Mouse (Mus musculus) CD4-positive helper T cell, adult 2 months (primary cell): Measurements from ENCODE around the gene Nrarp.

Source experiments
- DNase-seq: peaks from one replicate; pipeline ENCODE4 v3.0.0-alpha.2; 2012; ENCODE audit warnings: low read depth, missing footprints, low spot score

Nrarp gene

DNA sequence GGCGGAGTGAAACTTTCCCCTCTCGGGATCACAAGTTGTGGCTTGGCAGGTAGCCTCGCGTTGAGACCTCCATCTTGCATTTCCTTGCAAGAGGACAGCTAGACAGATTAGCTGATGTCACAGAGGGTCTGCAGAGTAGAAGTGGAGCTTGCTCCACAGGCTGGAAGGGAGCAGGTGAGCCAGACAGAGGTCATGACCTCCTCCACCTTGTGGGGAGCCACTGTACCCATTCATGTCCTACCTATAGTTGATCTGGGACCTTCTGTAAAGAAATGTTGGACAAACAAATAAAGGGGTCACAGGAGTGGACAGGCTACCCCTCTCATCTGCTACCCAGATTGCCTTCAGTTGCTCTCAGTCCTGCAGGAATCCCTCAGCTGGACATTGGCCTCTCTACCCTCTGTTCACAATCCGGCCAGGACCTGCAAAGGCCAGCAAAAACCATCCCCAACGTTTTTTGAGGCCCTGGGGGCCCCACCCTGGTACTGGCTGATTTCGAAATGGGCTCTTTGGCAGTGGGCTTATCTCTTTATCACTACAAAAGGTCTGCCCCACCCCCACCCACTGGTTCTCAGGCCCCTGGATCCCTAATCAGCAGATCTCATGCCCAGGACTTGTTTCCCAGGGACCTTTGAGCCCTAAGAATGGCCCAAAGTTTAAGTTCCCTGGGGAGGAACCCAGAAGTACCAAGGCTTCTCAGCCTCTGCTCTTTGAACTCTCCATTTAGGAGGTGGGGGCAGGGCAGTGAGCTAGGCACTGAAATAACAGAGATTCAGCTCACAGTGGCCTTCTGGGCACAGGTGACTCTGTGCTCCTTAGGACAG, 5.5 kb upstream of the Nrarp start:
- no peak for DNase-seq

DNA sequence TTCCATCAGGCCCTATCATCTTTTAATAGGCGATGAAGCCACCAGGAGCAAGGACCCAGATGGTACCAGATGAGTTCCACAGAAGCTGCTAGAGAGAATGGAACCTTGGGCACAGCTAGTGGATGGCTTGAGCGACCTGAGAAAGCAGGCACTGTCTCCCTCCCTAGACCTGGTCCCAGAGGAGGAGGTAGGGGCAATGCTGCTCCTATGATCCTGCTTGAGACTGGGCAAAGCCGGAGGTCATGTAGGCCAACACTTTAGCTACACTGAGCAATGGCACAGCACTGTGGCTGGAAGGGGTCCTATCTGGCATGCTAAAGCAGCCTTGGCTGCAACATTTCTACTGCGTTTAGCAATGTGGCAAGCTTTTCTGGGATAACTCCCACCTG, 4.9 kb upstream of the Nrarp start:
- no peak for DNase-seq

DNA sequence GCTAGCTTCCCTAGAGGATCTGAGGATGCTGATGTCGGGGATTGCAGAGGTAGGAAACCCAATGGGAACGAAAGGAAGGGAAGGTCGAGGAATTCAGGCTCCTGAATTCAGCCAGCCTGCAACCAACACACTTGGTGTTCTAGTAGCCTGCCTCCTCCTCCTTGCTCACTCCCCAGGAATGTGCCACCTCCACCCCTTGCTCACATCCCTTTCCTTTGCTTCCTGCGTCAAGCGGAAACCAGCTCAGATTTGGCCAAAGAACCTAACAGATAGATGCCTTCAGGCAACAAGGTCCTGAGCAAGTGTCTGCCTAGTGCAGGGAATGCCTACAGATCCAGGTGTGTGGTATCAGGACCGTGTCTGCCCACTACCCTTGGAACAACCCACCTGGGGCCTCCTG, 4.0 kb upstream of the Nrarp start:
- DNase-seq = no peak

DNA sequence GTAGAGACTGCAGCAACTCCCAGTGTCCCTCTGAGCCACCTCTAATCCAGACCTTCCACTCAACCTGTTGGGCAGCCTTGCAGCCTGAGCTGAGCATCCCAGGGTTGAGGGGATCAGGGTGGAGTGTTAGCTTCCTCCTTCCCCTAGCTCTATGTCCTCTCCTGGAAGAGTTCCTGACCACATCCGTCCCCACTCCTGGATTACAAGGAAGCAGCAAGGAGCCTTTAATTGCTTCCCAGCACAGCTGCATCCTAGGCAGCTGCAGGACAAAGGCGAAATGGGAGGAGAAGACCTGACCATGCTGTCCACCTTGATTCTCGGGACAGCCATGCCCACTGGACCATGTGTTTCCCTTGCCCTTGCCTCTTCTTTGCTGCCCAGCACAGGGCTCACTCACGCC, 3.5 kb upstream of the Nrarp start:
- DNase-seq = no peak

DNA sequence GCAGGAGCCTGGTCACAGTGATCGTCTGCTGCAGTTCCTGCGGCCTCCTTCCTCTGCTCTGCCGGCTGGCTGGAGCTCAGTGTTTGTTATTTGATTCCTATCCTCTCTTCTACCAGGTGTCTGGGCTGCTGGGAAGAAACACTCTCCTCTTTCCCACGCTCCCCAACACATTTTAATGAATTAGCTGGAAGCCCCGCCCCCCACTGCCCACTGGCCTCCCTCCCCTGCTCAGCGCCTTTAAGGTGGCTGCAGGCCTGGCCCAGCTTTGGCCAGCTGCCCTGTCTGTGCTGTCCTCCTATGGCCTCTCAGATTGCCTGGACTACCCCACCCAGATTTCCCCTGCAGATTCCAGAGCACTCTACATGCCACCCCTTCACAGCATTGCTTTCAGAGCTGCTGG, 2.9 kb upstream of the Nrarp start:
- no peak for DNase-seq

DNA sequence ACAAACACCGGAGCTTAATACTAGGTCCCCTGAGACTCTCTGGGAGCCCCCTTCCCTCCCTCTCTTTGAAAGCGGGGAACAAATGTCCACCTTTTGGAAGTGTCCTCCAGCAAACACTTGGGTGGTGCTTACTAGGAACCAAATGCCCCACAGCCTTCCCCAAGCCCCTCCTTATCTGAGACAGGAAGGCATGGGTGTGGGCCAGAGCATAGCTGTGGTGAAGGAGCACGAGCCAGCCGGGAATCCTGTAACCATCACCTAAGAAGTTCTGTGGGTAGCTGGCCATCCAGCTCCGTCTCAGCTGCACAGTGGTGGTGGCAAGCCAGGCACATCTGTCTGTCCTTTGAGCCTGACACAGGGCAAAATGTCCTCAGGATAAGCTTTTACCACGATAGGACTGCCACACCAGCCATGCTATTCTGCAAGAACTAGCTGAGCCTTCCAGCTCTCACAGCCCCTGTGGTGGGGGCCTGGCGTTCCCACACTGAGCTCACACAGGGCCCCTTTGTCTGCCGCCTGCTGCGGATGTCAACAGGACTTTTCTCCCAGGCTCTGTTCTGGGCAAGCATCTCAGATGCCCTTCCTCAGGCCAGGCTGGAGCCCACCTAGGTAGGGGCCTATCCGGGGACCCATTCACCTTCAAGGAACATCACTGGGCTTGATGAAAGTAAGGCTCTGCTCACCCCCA, 2.1 kb upstream of the Nrarp start:
- DNase-seq = no peak

DNA sequence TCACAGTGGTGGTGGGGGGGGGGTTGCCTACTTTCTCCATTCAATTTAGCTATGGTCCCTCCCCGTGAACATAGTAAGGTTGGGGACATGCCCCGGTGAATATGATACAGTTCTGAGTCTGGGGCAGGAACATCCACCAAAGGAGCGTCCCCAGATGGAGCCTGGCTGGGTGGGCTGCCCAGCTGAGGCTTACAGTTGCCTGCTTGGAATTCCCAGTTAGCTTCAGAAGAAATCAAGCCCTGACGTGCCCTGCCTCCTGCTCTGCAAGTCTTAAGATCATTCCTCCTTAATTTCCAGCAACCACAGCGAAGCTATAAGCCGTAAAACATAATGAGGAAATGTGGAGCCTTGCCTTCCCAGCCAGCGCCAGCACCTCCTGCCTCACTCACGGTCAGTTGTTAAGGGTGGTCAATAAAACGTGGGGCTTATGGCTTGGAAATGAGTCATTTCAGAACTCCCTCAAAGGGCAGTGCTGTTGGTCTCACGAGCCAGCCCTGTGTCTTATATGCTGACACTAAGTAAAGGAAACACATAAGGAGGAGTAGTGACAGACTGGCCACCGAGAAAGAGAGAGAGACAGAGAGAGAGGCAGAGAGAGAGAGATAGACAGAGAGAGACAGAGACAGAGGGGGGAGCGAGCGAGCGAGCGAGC, 866 bp upstream of the Nrarp start:
- no peak for DNase-seq

DNA sequence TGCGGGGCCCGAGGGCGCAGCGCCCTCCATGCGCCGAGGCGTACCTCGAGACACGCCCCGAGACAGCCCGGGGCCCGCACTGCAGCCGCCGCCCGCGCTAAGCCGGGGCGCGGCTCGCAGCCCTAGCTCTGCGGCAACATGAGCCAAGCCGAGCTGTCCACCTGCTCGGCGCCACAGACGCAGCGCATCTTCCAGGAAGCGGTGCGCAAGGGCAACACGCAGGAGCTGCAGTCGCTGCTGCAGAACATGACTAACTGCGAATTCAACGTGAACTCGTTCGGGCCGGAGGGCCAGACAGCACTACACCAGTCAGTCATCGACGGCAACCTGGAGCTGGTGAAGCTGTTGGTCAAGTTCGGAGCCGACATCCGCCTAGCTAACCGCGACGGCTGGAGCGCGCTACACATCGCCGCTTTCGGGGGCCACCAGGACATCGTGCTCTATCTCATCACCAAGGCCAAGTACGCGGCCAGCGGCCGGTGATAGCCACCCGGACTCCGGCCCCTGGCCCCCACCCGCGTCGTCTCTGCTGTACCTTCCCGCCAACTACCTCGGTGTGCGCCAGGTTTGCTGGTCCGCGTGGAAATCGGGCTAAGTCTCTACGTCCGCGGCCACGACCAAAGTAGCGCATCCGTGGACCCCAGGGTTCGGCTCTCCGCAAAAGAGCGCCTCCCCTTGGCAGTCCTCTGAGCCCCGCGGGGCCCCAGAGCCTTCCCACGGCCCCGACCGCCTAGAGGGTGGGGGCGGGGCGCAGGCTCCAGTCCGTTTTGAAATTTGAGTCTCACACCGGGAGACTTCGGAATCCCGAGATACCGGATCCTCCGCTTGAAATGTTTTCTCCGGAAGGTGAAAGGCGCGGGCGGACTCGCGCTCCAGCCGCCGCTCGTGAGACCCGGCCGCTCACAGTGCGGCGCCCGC, 674 bp downstream of the Nrarp start:
- peak; percentile 81 for DNase-seq

DNA sequence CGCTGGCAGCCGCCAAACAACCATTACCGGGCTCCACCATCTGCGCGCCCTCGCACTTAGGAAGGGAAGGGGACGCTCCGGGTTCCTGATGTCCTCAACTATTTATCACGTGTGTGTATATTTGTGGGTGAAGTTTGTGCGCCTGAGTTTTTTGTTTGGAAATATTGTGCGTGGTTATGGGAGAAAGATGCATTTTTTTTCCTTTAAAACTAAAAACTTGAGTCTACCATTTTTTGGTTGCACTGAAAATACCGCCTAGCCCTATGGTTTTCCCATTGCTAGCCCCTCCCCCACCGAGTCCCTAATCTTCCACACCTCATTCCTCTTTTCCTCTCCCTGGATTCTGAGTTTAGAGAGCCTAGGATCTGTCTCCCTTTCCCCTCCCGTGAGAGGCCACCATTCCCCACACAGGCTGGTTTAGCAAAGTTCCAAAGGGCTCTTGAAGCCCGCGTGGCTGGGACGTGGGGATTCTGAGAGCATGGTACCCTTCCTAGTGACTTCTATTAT, 1.4 kb downstream of the Nrarp start:
- DNase-seq = no peak

DNA sequence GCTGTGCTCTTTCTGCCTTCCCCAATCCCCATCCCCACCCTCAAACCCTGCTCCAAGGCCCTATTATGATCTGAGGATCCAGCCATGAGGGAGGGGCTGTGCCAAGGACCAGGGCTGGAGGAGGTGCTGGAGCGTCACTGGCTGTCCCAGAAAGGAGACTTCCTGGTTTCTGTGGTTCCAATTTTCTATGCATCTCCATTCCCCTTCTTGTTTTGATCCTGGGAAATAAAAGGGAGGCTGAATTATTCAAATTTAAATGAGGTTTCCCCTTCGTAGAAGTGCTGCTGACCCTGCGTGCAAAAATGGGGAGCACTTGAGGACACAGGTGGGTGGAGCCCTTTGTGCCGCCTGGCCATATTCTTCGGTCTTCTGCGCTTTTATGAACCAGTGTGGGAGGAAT, 2.1 kb downstream of the Nrarp start:
- DNase-seq = no peak

DNA sequence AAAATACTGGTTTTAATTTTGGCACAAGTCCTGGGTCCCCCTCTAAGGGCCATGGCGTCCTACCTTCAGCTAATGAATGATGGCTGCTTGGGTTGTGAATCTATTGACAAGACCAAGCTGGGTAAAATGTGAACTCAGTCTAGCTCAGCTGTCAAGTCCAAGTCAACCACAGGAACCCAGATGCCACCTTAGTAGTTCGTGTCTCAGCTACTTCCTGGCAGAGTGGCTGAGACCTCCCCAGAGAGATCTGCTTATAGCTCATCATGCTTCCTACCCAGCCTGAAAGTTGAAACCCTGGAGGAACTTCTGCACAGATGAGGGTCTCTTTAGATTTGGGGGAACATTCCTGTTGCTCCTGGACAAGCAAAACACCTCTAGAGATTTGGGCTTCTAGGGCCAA, 2.8 kb downstream of the Nrarp start:
- DNase-seq = peak; percentile 27

DNA sequence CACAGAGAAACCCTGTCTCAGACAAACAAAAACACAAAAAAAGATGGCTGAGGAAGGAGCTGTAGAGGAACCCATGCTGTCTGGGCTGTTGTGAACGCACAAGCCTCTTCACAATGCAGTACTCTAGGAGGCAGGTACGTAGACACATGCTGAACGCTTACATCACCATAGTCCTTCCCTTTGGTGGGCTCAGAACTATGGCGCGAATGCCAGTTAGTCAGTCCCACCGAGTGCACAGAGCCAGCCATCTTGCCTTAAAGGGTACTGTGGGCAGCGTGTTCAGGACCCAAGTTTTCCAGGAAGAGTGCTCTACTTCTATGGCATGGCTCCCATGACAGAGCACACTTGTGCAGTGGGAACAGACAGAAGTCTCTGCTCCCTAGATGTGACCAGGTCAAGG, 3.9 kb downstream of the Nrarp start:
- DNase-seq = no peak

DNA sequence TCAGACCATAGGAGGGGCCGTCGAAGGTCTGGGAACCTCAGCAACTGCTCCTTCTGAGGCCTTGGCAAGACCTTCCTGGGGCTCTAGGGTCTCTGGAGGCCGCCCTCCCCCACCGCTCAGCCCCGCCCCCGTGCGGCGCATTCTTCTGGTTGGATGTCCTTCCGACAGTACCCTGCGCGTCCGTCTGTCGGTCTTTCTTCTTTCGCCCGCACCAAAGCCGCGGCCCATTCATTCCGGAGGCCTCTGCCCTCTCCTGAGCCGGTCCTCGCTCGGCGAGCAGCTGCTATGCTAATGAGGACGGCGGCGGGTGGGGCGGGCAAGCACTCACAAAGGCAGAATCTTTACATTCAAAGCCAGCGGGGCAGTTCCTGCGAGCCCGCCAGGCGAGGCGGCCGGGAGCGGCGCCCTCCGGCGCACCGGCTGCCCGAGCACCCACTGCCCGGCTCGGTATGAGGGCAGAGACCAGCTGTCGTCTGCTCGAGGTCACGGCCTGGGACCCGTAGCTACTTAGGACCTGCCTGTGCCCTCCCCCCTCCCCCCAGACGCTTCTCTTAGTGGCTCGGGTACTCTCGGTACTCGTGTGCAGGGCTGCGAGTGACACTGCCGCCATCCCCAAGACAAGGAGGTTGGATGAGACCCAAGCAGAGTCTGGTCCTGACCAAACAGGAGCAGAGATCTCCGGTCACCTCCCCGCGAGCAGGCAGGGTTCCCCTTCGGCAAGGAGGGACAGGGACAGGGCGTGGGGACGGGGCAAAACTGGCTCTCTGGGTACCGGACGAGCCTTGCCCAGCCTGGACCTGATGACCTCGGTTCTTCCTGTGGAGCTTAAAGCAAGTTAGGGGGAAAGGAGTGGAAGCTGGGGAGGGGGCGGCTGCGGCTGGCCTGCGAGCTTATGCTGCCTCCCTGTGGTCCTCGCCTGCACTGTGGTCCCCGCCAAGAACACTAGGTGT, 5.3 kb downstream of the Nrarp start:
- DNase-seq = peak; percentile 68

DNA sequence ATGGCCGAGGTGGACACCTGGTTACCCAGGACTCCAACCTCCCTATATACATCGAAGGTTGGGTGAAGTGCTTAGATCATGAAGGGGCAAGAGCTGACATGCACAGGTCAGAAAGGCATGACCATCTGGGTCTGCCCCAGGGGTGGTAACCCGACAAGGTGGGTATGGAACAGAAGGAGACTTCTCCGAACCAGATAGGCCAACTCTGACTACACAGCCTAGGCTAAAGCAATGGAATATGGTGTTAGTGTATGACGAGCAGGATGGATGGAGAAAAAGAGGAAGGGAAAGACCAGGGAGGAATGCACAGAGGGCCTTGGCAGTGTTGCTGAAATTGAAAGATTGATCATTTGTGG, 6.0 kb downstream of the Nrarp start:
- no peak for DNase-seq

DNA sequence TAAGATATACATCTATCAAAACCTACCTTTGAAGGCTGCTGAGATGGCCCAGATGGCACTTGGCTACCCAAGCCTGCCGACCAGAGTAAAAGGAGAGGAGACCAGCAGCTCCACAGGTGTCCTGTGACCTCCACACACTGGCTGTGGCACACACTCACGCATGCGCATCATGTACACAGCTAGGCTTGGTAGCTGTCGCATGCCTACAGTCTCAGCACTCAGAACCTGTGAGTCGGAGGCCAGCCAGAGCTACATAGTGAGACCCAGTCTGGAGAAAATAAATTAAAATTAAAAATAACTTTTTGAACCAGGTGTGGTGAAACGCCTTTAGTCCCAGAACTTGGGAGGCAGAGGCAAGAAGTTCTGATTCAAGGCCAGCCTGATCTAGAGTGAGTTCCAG, 7.3 kb downstream of the Nrarp start:
- no peak for DNase-seq

DNA sequence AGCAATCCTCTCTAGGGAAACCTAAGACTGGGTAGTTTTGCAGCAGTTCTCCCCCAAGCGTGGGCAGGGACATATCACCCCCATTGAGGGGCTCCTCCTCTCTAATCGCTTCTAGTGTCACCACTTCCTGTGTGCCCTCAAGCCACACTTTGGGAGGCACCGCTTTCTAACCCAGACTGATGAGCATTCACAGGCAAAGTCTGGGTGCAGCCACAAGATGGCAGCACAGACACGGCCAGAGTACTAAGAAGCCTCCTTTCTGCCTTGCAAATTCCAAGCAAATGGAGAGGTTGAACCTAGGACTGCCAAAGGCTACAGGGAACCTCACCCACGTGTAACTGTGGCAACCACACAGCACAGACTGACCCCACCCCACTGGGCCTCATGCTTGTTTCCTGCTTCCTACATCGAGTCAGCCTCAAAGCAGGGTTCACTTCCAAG, 12.8 kb downstream of the Nrarp start:
- DNase-seq = peak; percentile 88

DNA sequence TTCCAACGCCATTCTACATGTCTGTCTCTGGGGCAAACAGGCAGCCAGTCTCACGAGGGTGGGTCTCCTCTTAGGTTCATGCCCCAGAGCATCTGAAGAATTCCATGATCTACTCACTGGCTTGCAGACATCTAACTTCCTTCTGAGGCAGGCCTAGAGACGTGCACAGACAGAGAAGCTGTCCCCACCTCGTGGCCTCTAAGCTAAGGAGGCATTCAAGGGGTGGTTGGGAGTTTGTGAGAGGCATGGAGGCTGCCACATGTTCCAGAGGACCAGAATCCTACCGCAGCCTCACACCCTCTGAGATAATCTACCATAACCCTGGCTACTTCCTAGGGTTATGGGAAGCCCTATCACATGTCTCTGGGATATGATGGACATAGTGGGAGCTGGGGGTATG, 13.4 kb downstream of the Nrarp start:
- no peak for DNase-seq

DNA sequence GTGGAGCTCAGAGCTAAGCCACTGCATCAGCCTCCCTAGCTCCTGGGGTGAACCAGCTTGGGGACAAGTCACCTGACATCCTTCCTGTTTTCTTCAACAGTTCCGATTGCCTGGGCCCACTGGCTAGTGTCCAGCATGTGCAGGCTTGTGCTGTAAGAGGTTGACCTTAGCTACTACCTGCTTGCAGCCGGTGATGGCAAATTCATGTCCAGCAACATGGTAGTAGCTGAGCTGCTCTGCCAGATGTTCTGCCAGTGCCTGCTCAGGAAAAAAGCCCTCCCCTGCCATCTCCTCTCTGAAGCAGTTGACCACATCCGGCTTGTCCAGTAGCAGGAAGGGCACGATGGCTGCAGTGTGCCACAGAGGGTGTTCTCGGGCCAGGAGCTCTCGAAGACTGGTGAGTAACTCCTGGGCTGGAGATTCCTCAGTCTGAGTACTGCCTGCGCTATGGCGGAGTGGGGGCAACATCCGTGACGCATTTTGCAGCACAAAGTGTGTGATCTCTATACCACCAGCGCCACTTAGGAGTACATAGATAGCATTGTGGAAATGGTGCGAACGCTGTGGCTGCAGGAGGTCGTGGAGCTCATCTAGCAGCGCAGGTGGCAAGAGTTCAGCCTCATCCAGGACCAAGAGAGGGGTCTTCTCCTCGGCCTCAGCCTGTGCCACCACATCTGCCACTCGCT, 14.1 kb downstream of the Nrarp start:
- peak; percentile 55 for DNase-seq

DNA sequence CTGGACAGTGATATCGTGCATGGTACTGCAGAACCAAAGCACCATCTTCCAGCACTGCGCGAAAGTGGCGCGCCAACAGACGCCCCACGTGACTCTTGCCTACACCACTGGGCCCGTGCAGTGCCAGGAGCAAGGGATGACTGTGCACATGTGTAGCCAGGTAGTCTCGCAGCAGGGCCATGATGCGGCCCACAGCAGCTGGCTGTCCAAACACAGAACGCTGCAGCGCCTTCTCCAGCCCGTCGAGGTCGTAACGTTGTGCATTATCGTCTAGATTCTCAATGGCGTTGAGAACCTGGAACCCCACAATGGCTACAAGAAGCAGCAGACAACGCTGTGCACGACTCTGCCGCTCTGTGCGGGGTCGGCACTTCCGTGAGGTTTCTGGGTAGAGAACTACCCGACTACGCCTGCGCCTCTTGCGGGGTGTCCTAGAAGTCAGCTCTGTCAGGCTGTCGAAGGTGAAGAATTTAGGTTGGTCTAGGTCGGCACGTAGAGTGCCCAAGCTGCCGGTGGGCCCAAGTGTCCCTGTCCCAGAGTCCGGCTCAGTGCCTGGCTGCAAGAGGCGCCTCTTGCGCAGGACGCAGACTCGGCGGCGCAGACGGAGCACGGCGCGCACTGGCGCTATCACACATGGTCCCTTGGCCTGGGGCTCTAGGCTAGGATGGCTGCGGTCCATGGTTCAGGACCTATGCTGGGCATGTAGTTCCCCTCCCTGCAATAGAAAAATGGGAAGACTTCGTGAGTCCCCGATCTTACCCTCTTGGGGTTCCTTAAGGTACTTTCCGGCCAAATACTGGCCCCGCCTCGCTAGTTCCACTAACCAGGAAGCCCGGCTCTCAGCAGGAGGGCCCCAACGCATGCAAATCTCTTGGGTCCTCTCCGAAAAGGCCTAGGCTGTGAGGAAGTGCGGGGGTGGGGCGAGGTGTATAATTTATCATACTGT, 14.9 kb downstream of the Nrarp start:
- DNase-seq = peak; percentile 83
